Mouse (Mus musculus): ENCODE measurements at regions not wholly inside any gene's neighbourhood (a gene's known extent, or its start where the extent isn't known, plus 50 kb on each side); places are given as distances from the start of the nearest gene placed in this dataset.

- no peak for DNase-seq (ENCODE audit: low spot score in 2 of 2)
These were observed 118.2 kb upstream of the Gm21876 start for GRCm38 (mm10) chrX:21293666-21294065.

GRCm38 (mm10) chrX:21295460-21295859 lies 120.0 kb upstream of the Gm21876 start:
- no peak for DNase-seq (ENCODE audit: low spot score in 2 of 2)

GRCm38 (mm10) chrX:21297349-21297748 lies 121.9 kb upstream of the Gm21876 start:
- no peak for DNase-seq (ENCODE audit: low spot score in 2 of 2)

DNA sequence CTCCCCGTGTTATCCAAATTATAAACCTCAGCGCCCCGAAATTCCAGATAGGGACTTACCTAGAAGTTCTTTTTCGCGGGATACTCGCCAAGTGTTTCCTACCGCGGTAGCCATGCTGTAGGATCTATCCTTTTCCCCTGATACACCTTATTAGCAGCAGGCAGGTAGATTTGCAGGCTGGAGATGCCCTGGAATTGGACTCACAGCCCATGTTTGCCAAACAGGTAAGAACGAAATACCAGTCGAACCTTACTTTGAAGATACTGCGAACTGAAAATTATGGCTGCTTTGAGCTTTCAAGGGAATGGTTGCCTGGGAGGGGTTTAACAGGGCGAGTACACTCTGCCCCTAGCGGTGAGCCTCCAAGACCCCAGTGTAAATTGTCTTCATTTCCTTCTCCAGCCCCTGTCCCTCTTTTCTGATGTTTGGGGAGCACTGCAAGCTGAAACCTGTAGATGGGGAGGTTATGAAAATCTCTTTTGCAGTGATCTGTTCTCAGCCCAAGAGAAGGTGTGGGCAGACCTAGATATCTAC lies 149.8 kb upstream of the Agtr2 start:
- no peak for DNase-seq (ENCODE audit: low spot score in 2 of 2)

- no peak for DNase-seq (ENCODE audit: low spot score in 2 of 2)
These were observed 139.9 kb upstream of the Agtr2 start for GRCm38 (mm10) chrX:21344397-21344796.

GRCm38 (mm10) chrX:21350503-21350902 lies 133.8 kb upstream of the Agtr2 start:
- DNase-seq (ENCODE audit: low spot score in 2 of 2): no peak

DNA sequence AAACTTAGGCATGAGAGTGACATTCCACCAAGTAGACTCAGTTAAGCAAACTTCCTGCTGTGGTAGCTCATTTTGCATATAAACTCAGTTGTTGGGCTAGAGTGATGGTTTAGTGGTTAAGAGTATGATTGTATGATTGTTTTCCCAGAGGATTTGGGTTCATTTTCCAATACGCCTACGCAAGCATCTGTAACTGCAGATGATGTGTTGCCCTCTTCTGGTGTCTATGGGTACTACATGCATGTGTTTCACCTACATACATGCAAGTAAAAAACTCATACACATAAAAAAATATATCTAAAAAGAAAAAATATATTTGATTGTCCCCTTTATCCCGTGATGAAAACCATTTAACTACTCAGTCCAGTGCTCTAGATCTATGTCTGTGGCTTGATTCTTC lies 132.0 kb upstream of the Agtr2 start:
- DNase-seq (ENCODE audit: low spot score in 2 of 2): no peak

GRCm38 (mm10) chrX:21360771-21361667 lies 123.3 kb upstream of the Agtr2 start:
- DNase-seq (ENCODE audit: low spot score in 2 of 2): peak; percentile 39 to 52

DNA sequence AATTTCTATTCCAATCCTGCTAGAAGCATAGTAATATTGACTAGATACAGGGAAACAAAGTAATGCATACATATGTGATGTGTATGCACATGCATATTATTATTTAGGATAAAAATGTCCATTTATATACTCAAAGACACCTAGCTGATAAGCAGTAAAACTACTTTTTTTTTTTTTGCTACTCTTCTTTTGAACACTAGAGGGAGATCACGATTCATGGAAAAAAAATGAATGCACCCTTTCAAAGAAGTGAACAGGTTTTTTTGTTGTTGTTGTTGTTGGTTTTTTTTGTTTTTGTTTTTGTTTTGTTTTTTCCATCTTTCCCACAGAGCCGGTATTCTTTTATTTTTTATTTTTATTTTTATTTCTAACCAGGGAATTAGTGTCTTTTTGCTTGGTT lies 99.1 kb upstream of the Agtr2 start:
- no peak for DNase-seq (ENCODE audit: low spot score in 2 of 2)

GRCm38 (mm10) chrX:21389992-21390391 lies 94.4 kb upstream of the Agtr2 start:
- DNase-seq (ENCODE audit: low spot score in 2 of 2): no peak

GRCm38 (mm10) chrX:21393212-21393611 lies 91.1 kb upstream of the Agtr2 start:
- no peak for DNase-seq (ENCODE audit: low spot score in 2 of 2)

DNA sequence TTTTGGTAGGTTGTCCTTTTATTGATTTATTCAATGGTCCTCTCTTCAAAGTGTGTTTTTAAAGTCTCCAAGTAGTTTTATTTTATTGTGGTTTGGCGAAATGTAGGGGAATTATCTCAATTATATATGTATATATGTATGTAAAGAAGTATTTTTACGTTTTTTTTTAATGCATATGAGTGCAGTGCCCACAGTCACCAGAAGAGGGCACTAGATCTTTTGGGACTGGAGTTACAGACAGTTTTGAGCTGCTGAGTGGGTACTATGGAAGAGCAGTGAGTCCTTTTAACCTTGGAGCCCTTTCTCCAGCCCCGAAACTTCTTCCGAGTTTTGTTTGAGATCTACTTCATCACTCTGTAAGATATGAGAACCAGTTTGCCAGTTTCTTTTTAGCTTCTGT lies 59.5 kb upstream of the Agtr2 start:
- no peak for DNase-seq (ENCODE audit: low spot score in 2 of 2)

GRCm38 (mm10) chrX:21428081-21428480 lies 56.3 kb upstream of the Agtr2 start:
- DNase-seq (ENCODE audit: low spot score in 2 of 2): no peak

DNA sequence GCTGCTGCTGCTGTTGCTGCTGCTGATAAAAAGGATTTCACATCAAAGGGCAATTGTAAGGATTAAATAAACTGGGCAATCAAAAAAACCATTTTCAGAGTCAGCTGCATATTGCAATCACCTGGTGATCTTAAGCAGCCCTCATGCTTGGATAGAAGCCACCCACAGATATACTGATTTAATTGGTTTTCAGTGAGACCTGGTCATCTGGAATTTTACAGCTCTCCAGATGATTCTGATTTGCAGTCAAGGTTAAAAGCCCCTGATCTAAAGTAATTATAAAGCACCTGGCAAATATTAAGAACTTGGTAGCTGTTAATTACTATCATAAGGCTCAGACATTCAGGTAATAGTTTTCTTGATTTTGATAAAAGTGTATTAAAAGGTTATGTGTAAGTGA lies 50.8 kb upstream of the Agtr2 start:
- no peak for DNase-seq (ENCODE audit: low spot score in 2 of 2)

All from frontal cortex, postnatal 10 days (tissue).